Mouse (Mus musculus) left cerebral cortex, adult 9 months (tissue): ENCODE results near the gene Obscn.

ENCODE experiments used
- DNase-seq, 2 experiments: peaks; one replicate each; pipeline ENCODE4 v3.0.0; 2022; ENCODE audit warnings: low spot score in 2 of 2

Obscn gene

GRCm38 (mm10) chr11:59058025-59058424 lies 78.2 kb downstream of the Obscn start:
- DNase-seq = no peak

DNA sequence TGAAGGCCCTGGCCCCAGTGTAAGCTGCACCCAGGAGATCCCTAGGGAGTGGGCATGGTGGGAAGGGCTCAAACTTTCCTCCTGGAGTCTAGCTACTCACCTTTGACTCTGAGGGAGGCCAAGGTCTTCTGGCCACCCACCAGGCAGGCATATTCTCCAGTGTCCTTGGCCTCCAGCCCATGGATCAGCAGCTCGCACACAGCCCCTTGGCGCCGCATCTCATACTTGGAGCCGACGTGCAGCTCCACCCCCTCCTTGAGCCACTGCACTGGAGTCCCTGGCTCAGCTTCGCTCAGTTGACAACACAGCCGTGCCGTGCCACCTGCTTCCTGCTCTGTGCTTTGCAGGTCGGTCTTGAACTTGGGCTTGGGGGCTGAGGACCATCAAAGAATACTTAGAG lies 85.2 kb downstream of the Obscn start:
- no peak for DNase-seq

DNA sequence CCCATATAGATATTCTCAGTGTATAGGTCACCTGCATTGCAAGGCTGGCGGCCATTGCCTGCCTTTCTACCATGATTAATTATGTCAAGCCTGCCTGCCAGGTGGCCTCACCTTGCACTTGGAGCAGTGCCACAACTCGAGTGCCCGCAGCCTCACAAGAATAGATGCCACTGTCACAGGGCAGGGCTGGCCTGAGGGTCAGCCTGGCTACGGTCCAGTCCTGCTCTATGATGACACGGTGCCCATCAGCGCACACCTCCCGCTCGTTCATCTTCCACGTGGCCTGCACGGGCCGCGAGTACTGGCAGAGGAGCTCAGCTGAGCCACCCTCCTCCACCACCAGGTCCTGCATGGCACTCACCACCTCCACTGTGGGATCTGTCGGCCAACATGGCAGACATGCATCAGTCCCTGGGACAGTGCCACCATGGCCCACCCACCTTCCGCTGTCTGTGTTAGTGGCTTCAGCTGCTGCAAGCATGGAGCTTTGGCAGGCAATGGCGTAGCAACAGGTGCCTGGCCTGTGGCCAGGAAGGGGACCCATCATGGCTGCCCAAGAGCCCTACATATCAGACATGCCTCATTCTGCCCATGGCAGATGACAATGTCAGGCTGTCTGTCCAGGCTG lies 91.4 kb downstream of the Obscn start:
- DNase-seq = no peak

- DNase-seq = no peak
Observed at GRCm38 (mm10) chr11:59029003-59029402, 107.2 kb downstream of the Obscn start.

DNA sequence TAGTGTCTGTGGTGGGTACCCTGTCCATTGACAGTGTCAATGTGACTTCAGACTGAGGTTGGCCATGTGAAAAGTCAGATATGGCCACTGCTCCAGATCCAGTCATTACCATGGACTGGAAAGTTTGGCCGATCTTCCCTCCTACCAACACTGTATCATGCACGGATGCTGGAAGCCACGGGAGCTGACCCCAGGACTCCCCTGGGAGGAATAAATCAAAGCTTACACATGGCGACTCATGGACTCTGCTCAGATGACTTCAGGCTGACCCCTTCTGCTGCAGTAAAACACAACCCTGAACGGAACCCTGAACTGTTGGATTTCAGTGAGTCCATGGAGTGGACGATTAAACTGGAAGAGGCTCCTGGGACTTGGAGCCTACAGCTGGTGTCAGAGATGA lies 109.8 kb downstream of the Obscn start:
- DNase-seq = no peak

DNA sequence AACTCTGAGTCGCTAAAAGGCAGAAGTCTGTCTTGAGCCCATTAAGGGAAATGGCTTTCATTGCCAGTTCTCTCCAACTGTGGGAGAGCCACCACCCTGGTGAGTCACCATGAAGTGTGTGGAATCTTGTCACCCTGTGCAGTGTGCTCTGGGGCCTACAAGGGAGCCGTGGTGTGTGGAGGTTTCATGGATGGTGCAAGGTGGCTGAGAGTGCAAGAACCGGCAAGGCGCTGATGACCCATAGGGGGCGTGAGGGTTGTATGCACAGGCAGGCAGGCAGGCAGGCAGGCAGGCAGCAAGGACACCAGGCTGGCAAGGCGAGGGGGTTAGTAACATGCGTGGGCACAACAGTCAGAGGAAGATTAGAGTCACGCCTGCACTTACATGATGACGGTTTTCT lies 121.2 kb downstream of the Obscn start:
- peak in 1 of 2 experiments; percentile 62 for DNase-seq

DNA sequence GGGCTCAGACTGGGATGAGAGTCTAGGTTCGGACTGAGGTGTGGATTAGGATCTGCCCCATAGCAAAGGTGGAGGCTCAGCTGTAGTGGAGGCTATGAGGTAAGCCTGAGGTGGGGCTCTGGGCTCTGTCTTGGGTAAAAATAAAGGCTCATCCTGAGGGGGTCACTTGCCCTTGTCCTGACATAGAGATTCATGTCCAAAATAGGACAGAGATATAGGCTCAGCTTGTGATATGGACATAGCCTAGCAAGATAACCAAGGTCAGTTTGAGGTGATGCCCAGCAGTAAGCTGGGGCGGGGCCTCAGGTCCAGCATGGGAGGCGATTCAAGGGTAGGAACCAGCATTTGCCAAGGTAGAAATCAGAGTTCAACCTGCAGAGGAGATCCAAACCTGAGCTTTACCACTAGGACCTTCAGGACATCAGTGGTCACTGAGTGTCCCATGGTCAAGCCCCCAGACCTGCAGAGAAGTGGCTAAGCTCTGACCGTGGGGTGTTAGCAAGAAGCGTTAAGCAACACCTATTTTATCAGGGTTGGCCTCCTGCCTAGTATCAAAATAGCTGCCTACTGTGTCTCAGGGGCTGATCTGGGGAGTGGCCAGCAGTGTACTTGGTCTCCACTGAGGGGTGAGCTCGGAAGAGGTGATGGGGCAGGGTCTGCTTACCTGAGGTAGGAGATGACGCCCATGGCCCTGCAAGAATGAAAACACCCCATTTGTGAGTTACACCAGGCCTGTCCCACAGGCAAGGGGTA lies 133.7 kb downstream of the Obscn start:
- DNase-seq = no peak

DNA sequence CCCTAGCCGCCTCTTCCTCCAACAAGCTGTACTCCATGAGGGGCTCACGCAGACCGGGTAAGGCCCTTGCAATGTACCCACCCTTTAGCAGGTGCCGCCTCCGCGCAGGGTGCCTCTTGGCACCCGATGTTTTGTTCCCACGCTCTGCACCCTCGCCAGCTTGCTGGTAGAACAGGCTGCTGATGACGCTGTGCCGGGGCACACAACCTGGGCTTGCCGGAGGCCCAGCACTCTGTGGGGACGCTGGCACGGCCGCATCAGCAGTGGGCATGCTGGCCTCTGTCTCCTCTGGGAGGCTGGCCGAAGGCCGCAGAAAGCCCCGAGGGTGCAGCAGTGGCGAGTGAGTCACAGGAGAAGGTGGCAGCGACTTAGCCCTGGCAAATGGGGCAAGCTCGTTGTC lies 135.6 kb downstream of the Obscn start:
- DNase-seq = peak in 1 of 2 experiments; percentile 49

GRCm38 (mm10) chr11:58999830-59000229 lies 136.4 kb downstream of the Obscn start:
- no peak for DNase-seq

DNA sequence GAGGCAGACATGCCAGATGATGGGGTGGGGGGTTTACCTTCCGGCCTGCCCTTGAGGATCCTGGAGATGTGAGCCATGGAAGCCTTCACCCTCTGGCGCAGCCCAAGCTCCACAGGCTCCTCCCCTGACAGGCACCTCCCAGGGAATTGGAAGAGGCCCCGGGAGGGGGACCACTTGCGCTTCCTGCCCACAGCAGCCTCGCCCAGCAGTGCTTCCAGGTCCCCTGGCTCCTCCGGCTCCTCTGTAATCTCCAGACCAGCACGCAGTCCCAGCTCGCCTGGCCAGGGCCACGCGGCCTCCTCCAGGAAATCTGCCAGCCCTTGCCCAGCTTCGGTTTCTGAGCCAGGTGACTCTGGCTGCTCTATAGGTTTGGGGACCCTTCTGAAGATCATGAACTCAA lies 137.0 kb downstream of the Obscn start:
- DNase-seq = no peak

DNA sequence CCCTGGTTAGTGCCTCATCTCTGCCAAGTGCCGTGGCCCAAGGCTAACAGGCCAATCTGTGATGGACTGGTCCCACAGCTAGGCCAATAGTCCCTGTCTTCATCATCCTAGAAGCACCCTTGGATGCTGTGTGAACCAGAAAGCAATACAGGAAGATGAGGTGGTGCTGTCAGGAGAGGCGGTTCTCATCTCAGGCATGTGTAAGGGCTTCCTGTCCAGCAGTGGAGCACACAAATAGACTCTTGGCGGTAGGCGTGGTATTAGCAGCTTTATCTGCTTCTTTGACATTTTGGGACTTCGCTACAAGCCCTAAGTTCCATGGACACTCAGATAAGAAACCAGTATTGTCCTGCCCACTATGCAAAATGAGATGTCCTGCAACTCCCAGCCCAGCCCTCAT lies 138.7 kb downstream of the Obscn start:
- no peak for DNase-seq

- peak in 1 of 2 experiments; percentile 54 for DNase-seq
Observed at GRCm38 (mm10) chr11:58995807-58996370, 140.3 kb downstream of the Obscn start.

GRCm38 (mm10) chr11:58995061-58995806 lies 141.0 kb downstream of the Obscn start:
- no peak for DNase-seq

- no peak for DNase-seq
Observed at GRCm38 (mm10) chr11:58994337-58994826, 141.8 kb downstream of the Obscn start.

DNA sequence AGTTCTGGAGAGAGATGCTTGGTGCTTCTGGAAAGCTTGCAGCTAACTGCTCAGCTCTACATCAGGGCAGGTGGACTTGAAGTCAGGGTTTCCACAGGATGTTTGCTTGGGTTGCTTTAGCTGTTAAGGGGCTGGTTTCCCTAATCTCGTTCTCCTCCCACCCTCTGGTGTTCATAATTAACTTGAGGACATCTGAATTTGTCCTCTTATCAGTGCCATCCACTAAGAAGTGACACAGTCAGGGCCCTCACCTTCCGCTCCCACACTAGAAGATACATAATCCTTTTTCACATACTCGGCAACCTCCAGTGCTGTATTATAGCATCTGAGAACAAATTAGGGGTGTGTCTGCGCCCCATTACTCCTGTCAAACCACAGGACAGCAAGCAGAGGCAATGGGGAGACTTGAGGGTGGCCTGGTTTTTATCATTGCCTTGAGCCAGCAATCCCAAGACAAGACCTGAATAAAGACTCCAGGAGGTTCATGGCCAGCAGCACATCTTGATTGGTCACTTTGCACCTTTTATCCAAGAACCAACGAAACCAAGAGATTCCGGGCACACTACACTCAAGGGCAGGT lies 143.0 kb downstream of the Obscn start:
- DNase-seq = no peak

- no peak for DNase-seq
Observed at GRCm38 (mm10) chr11:58991911-58992310, 144.3 kb downstream of the Obscn start.

DNA sequence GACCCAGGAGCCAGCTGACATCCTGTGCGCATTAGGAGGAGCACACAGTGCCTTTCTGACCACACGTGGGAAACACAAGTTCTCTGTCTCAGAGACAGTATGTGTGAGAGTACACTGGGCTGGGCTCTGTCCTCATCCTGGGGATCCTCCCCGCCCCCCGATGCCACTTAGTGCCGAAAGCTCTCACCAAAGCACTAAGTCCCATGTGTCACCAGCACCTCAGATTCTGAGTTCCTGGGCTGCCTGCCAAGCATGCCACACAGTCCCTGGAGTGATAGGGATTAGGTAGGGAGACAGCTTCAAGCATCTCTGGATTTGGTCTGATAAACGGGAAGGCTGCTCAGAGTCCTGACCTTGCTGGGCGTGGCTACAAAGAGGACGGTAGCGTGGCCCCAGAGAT lies 145.4 kb downstream of the Obscn start:
- no peak for DNase-seq

DNA sequence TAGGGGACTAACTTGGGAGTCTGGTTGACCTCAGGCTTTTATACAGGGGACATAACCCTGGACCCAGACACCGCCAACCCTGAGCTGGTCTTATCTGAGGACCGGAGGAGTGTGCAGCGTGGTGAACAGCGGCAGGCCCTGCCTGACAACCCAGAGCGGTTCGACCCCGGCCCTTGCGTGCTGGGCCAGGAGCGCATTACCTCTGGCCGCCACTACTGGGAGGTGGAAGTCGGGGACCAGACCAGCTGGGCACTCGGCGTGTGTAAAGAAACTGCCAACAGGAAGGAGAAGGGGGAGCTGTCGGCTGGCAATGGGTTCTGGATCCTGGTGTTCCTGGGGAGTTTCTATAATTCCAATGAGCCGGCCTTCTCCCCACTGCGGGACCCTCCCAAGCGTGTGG lies 146.1 kb downstream of the Obscn start:
- no peak for DNase-seq

- DNase-seq = no peak
Observed at GRCm38 (mm10) chr11:58989166-58989565, 147.0 kb downstream of the Obscn start.

GRCm38 (mm10) chr11:58985299-58985917 lies 150.8 kb downstream of the Obscn start:
- DNase-seq = no peak

DNA sequence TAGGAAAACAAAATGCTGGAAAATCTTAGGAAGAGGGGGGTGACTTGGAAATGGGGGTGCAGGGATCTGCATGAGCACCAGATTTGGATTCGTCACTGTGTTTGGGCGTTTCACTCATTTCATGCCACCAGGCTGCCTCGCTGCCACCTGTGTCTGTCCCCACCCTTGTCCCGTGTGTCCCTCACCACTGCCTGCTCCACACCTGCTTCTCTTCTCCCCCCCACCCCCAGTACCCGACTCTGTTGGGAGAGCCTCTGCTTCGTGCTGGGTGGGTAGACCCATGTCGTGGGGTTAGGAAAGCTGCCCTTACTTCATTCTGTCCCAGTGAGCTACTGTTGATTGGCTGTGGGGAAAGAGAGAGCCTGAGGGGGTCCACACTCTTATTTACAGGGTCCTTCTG lies 151.5 kb downstream of the Obscn start:
- DNase-seq = no peak
